Mouse (Mus musculus): Measurements from ENCODE around the gene Eps8l2.

The Eps8l2 gene

DNA sequence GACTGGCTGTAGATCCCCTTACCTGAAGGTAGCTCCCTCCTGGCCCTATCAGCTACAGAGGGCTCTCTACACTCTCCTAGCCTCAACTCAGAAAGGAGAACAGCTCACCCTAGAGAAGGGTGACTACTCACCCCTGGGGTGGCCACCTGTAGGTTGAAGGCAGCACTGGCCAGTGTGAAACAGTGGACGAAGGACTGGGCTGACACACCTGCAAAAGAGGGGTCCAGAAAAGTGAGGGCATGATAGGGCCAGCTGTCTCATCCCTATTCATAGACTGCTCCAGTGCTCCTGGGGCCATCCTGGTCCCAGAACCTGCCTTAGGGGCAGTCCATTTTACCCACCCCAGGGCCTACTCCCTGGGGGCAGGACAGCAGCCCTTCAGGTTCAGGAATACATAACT is 73.0 kb downstream of the Eps8l2 start:
- DNase-seq: no peak

Data from cerebellum, postnatal 10 days (tissue).